Mouse (Mus musculus): ENCODE data around the gene Sycn.

Sycn gene

GRCm38 (mm10) chr7:28587644-28588043 lies 47.0 kb downstream of the Sycn start:
- no peak for DNase-seq

All from right cerebral cortex, adult 18-20 months (tissue).